Mouse (Mus musculus): ENCODE results near the gene Tshz2.

GRCm38 (mm10) chr2:169586688-169587087, 46.1 kb upstream of the Tshz2 start:
- TF ChIP-seq CTCF (IDR thresholded peaks at IDR 0.05; ENCODE audit: extremely low read depth, insufficient read length, insufficient replicate concordance, low read depth, low read length) (no peak), POLR2A (IDR thresholded peaks at IDR 0.05; ENCODE audit: low read depth, low read length) (no peak)

Data from small intestine, adult 2 months (tissue).